Mouse (Mus musculus) hindbrain, embryonic 15.5 days (tissue): ENCODE results near the gene C1qtnf2. TPM values are rescaled to one million over a fixed set of nuclear protein-coding genes. Genes with fewer than 3 reads are reported as not detected.

ENCODE experiments used
- polyA plus RNA-seq: library from polyadenylated mRNA; unstranded; fragments of >200 nt; fragmentation: Nextera tagmentation; extraction: Ambion mirVana; gene quantifications from 2 replicates; pipeline ENCODE4 v1.2.1, GENCODE M21; 2015

The C1qtnf2 gene
- polyA plus RNA-seq, 1 experiment from 2014 or later: 13.6 TPM

Other genes with a start within 250 kb of the C1qtnf2 start
- gene Pttg1, start 48.0 kb upstream of the C1qtnf2 start, polyA plus RNA-seq: 48.2 and 52.0 TPM in 2 replicates
- 54.7 and 59.2 TPM in 2 replicates for gene Slu7, start 40.5 kb upstream of the C1qtnf2 start, polyA plus RNA-seq
- 12.3 and 13.2 TPM in 2 replicates for gene Ccnjl, start 54.5 kb downstream of the C1qtnf2 start, polyA plus RNA-seq
- 3.4 and 3.8 TPM in 2 replicates for gene 4933415A04Rik, start 112.8 kb downstream of the C1qtnf2 start, polyA plus RNA-seq
- gene Fabp6, start 127.3 kb downstream of the C1qtnf2 start, polyA plus RNA-seq: not detected in 2 replicates
- gene Pwwp2a, start 207.7 kb downstream of the C1qtnf2 start, polyA plus RNA-seq: 26.8 and 31.5 TPM in 2 replicates